Mouse (Mus musculus): ENCODE results near the gene Olfr616.

DNA sequence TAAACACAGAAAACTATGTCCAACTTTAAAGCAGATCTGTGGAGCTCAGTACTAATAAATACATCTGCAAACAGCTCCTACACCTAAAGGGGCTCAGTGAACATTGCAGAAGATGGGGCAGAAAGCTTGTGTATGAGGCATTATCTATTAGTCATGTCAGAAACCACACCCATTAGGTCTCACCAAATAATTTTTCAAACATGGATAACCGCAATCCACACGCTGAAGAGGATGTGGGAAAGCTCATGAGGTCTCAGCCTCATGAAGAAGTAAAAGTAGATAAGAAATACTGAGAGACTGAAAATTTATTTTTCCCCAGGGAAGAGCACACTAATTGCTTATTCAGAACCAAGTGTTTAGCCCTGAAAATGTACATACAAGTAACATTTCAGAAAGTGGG is 38.5 kb upstream of the Olfr616 start:
- TF ChIP-seq CTCF (IDR thresholded peaks at IDR 0.05; ENCODE audit: low read depth, low read length) (no peak), POLR2A (IDR thresholded peaks at IDR 0.05; ENCODE audit: borderline replicate concordance, low read depth, low read length) (no peak)
